Mouse (Mus musculus): Measurements from ENCODE around the gene Acrbp. TPM values are rescaled to one million over a fixed set of nuclear protein-coding genes. Genes with fewer than 3 reads are reported as not detected.

The Acrbp gene
- 34.4 and 35.8 TPM in 2 replicates for polyA plus RNA-seq (2012; rRNA removed)

- DNase-seq (ENCODE audit: low read depth in 1 of 2, low spot score in 2 of 2), result no peak
- H3K4me1 ChIP-seq (ENCODE audit: control insufficient read depth, insufficient read depth, insufficient read length), result no peaks in the 10 kb centered on the region
- H3K4me3 ChIP-seq (ENCODE audit: extremely low read depth, insufficient read depth, insufficient read length), result no peak within 1 kb of the TSS
- H3K36me3 ChIP-seq (ENCODE audit: control insufficient read depth, insufficient read depth, low read length), result peaks cover 45% of the 10 kb centered on the region
- no peak within 1 kb of the TSS for H3K27ac ChIP-seq (ENCODE audit: insufficient read depth, low read length)
- TF ChIP-seq POLR2A (IDR thresholded peaks at IDR 0.05; ENCODE audit: low read depth, low read length) (no peak), CTCF (IDR thresholded peaks at IDR 0.05; ENCODE audit: extremely low read depth, insufficient read depth, insufficient read length, insufficient replicate concordance) (no peak)
- 84% methylated on average over 20 of the region's 20 CpGs for WGBS
- no peaks in the 10 kb centered on the region for H3K27me3 ChIP-seq (ENCODE audit: control insufficient read depth, insufficient read depth, low read length)
These were observed at the start of gene Acrbp for GRCm38 (mm10) chr6:125049678-125050077. Gene Acrbp, plus strand, starts transcription at chr6:125049689.

- Histone ChIP-seq H3K27me3 (ENCODE audit: control insufficient read depth, insufficient read depth, low read length) (no peaks in the 10 kb centered on the region), H3K4me1 (ENCODE audit: control insufficient read depth, insufficient read depth, insufficient read length) (no peaks in the 10 kb centered on the region; the same call in 1 of the 2 replicates), H3K36me3 (ENCODE audit: control insufficient read depth, insufficient read depth, low read length) (no peaks in the 10 kb centered on the region), H3K27ac (ENCODE audit: insufficient read depth, low read length) (no peak overlapping the region), H3K4me3 (ENCODE audit: extremely low read depth, insufficient read depth, insufficient read length) (no peak overlapping the region)
- no peak for TF ChIP-seq POLR2A (IDR thresholded peaks at IDR 0.05; ENCODE audit: low read depth, low read length)
- TF ChIP-seq CTCF (IDR thresholded peaks at IDR 0.05; ENCODE audit: extremely low read depth, insufficient read depth, insufficient read length, insufficient replicate concordance), result no peak
- 63% methylated on average over 3 of the region's 3 CpGs for WGBS
- no peak for DNase-seq (ENCODE audit: low read depth in 1 of 2, low spot score in 2 of 2)
These were observed 45.8 kb upstream of the Acrbp start for GRCm38 (mm10) chr6:125003706-125004105.

DNA sequence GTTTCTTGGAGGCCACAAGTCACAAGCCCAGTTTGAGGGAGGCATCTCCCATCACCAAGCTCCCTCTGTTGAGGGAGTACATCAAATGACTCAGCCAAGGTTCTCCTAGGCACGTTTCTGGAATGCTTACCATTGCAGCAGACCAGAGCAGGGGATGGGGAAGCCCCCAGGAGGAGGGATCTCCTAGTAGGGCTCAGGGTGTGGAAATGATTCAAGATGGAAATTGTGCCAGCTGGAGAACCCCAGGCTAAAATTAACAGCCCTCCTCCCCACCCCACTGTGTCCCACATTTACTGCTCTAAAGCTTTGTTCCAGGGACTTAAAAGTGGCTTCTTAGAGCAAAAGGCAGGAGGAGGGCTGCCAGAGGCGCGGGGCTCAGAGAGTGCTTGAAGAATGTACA lies 44.4 kb upstream of the Acrbp start:
- TF ChIP-seq CTCF (IDR thresholded peaks at IDR 0.05; ENCODE audit: extremely low read depth, insufficient read depth, insufficient read length, insufficient replicate concordance) (no peak), POLR2A (IDR thresholded peaks at IDR 0.05; ENCODE audit: low read depth, low read length) (no peak)
- WGBS, result 54% methylated on average over 3 of the region's 3 CpGs
- DNase-seq (ENCODE audit: low read depth in 1 of 2, low spot score in 2 of 2), result no peak

DNA sequence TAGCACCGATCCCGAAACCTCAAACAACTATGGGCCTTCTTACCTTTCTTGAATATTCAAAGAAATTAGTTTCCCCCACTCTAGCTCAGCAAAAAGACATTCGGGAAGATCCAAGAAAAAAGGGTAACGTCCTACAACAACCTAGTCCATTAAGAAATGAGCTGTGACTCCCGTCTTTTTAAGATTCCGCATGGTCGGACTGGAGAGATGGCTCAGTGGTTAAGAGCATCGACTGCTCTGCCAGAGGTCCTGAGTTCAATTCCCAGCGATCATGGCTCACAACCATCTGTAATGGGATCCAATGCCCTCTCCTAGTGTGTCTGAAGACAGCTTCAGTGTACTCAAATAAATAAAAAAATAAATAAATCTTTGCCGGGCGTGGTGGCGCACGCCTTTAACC lies 41.4 kb upstream of the Acrbp start:
- WGBS, result 53% methylated on average over 13 of the region's 13 CpGs
- H3K4me1 ChIP-seq (ENCODE audit: control insufficient read depth, insufficient read depth, insufficient read length), result no peaks in the 10 kb centered on the region; the same call in 1 of the 2 replicates
- DNase-seq (ENCODE audit: low read depth in 1 of 2, low spot score in 2 of 2), result no peak
- H3K27ac ChIP-seq (ENCODE audit: insufficient read depth, low read length), result no peak overlapping the region
- no peak for TF ChIP-seq POLR2A (IDR thresholded peaks at IDR 0.05; ENCODE audit: low read depth, low read length)
- TF ChIP-seq CTCF (IDR thresholded peaks at IDR 0.05; ENCODE audit: extremely low read depth, insufficient read depth, insufficient read length, insufficient replicate concordance), result no peak
- H3K36me3 ChIP-seq (ENCODE audit: control insufficient read depth, insufficient read depth, low read length), result peaks cover 8% of the 10 kb centered on the region; the same call in 1 of the 2 replicates
- H3K27me3 ChIP-seq (ENCODE audit: control insufficient read depth, insufficient read depth, low read length), result no peaks in the 10 kb centered on the region
- peak overlapping the region; percentile 66; the same call in 1 of the 2 replicates for H3K4me3 ChIP-seq (ENCODE audit: extremely low read depth, insufficient read depth, insufficient read length)

More for the DNA sequence above, 44.4 kb upstream of the Acrbp start:
- no peak overlapping the region for H3K27ac ChIP-seq (ENCODE audit: insufficient read depth, low read length)
- H3K27me3 ChIP-seq (ENCODE audit: control insufficient read depth, insufficient read depth, low read length), result no peaks in the 10 kb centered on the region
- no peak overlapping the region for H3K4me3 ChIP-seq (ENCODE audit: extremely low read depth, insufficient read depth, insufficient read length)
- no peaks in the 10 kb centered on the region; the same call in 1 of the 2 replicates for H3K4me1 ChIP-seq (ENCODE audit: control insufficient read depth, insufficient read depth, insufficient read length)
- H3K36me3 ChIP-seq (ENCODE audit: control insufficient read depth, insufficient read depth, low read length), result no peaks in the 10 kb centered on the region

GRCm38 (mm10) chr6:125008586-125009128 lies 40.8 kb upstream of the Acrbp start:
- Histone ChIP-seq H3K36me3 (ENCODE audit: control insufficient read depth, insufficient read depth, low read length) (peaks cover 9% of the 10 kb centered on the region; the same call in 1 of the 2 replicates), H3K4me3 (ENCODE audit: extremely low read depth, insufficient read depth, insufficient read length) (peak overlapping the region; percentile 82), H3K27ac (ENCODE audit: insufficient read depth, low read length) (peak overlapping the region; percentile 72), H3K27me3 (ENCODE audit: control insufficient read depth, insufficient read depth, low read length) (no peaks in the 10 kb centered on the region), H3K4me1 (ENCODE audit: control insufficient read depth, insufficient read depth, insufficient read length) (no peaks in the 10 kb centered on the region; the same call in 1 of the 2 replicates)
- under 1% methylated on average over 32 of the region's 34 CpGs for WGBS
- peak; percentile 96 to 97 for DNase-seq (ENCODE audit: low read depth in 1 of 2, low spot score in 2 of 2)
- TF ChIP-seq POLR2A (IDR thresholded peaks at IDR 0.05; ENCODE audit: low read depth, low read length) (peak; percentile 80; the same call in 1 of the 2 replicates), CTCF (IDR thresholded peaks at IDR 0.05; ENCODE audit: extremely low read depth, insufficient read depth, insufficient read length, insufficient replicate concordance) (no peak)

GRCm38 (mm10) chr6:125009129-125009180 lies 40.5 kb upstream of the Acrbp start, which contains the start of gene Zfp384:
Gene Zfp384, plus strand, starts transcription at chr6:125009145.
- peak within 1 kb of the TSS; percentile 99 for H3K27ac ChIP-seq (ENCODE audit: insufficient read depth, low read length)
- TF ChIP-seq CTCF (IDR thresholded peaks at IDR 0.05; ENCODE audit: extremely low read depth, insufficient read depth, insufficient read length, insufficient replicate concordance), result no peak
- no peak for TF ChIP-seq POLR2A (IDR thresholded peaks at IDR 0.05; ENCODE audit: low read depth, low read length)
- H3K27me3 ChIP-seq (ENCODE audit: control insufficient read depth, insufficient read depth, low read length), result no peaks in the 10 kb centered on the region
- WGBS, result 0% methylated on average over 3 of the region's 3 CpGs
- H3K4me3 ChIP-seq (ENCODE audit: extremely low read depth, insufficient read depth, insufficient read length), result peak within 1 kb of the TSS; percentile 82
- H3K36me3 ChIP-seq (ENCODE audit: control insufficient read depth, insufficient read depth, low read length), result peaks cover 11% of the 10 kb centered on the region; the same call in 1 of the 2 replicates
- no peaks in the 10 kb centered on the region; the same call in 1 of the 2 replicates for H3K4me1 ChIP-seq (ENCODE audit: control insufficient read depth, insufficient read depth, insufficient read length)
- DNase-seq (ENCODE audit: low read depth in 1 of 2, low spot score in 2 of 2), result no peak
